Mouse (Mus musculus): ENCODE data around the gene Jph4.

Gene Jph4

GRCm38 (mm10) chr14:55065391-55065790, 51.3 kb downstream of the Jph4 start:
- in situ Hi-C loops (cut with MboI, MseI), result no loop called here

GRCm38 (mm10) chr14:55064481-55065370, 52.0 kb downstream of the Jph4 start:
- in situ Hi-C loops (cut with MboI, MseI), result no loop called here

- in situ Hi-C loops (cut with MboI, MseI), result no loop called here
These were observed 53.0 kb downstream of the Jph4 start for GRCm38 (mm10) chr14:55063581-55064381.

GRCm38 (mm10) chr14:55063117-55063516, 53.6 kb downstream of the Jph4 start:
- in situ Hi-C loops (cut with MboI, MseI), result no loop called here

- in situ Hi-C loops (cut with MboI, MseI), result no loop called here
These were observed 54.1 kb downstream of the Jph4 start for GRCm38 (mm10) chr14:55062626-55063025.

- in situ Hi-C loops (cut with MboI, MseI), result no loop called here
These were observed 54.9 kb downstream of the Jph4 start for GRCm38 (mm10) chr14:55061845-55062244.

GRCm38 (mm10) chr14:55059931-55060330, 56.8 kb downstream of the Jph4 start:
- in situ Hi-C loops (cut with MboI, MseI), result no loop called here

- in situ Hi-C loops (cut with MboI, MseI), result no loop called here
These were observed 57.7 kb downstream of the Jph4 start for GRCm38 (mm10) chr14:55059009-55059408.
